Mouse (Mus musculus) olfactory bulb, adult 2 months (tissue): ENCODE measurements around the gene Prok1.

Source experiments
- CTCF ChIP-seq: fragments of 200-500 bp; IDR thresholded peaks from 2 replicates; pipeline ENCODE4 v1.5.1; 2012; ENCODE audit warnings: low read depth, mild to moderate bottlenecking, low read length, moderate library complexity; ENCODE audit not compliant: insufficient read depth
- POLR2A ChIP-seq: fragments of 200-500 bp; IDR thresholded peaks from 2 replicates; pipeline ENCODE4 v1.6.1; 2012; ENCODE audit warnings: mild to moderate bottlenecking, low read depth, low read length, moderate library complexity; ENCODE audit not compliant: insufficient read depth

DNA sequence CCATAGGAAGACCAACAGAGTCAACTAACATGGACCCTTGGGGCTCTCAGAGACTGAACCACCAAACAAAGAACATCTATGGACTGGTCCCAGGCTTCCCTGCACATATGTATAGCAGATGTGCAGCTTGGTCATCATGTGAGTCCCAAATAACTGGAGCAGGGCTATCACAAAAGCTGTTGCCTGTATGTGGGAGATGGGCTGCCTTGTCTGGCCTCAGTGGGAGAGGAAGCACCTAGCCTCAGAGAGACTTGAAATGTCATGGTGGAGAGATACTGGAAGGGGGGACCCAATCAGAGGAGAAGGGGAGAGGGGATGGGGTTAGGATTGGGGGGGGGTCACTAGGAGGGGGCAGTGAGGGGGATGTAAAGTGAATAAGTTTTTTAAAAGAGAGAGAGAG lies 47.8 kb upstream of the Prok1 start:
- TF ChIP-seq CTCF (no peak), POLR2A (no peak)
